Mouse (Mus musculus): ENCODE results near the gene Dbt.

DNA sequence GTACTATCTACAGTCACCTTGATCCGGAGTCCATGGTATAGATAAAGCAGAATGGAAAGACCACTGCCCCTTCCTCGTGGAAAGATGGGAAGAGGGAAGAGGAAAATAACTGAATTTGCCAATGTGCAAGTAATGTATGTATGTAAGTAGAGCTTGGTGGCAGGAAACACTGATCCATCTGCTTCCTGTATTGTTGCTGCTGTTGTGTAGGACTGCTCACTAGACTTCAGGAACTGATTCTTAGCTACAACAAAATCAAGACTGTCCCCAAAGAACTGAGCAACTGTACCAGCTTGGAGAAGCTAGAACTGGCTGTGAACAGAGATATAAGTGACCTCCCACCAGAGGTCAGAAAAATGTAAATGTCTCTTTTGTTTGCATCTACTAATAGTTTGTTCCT is 57.8 kb downstream of the Dbt start:
- TF ChIP-seq POLR2A (IDR thresholded peaks at IDR 0.05; ENCODE audit: insufficient read depth, low read depth, low read length) (no peak), CTCF (IDR thresholded peaks at IDR 0.05; ENCODE audit: insufficient read depth, low read depth, low read length) (no peak)

All from olfactory bulb, adult 2 months (tissue).